Mouse (Mus musculus) Muller cell, postnatal 12 days (primary cell): ENCODE data around the gene Gpsm3.

ENCODE experiments used
- DNase-seq: peaks from one replicate; pipeline ENCODE4 v3.0.0-alpha.2; 2015; ENCODE audit errors: inconsistent ontology term

Gene Gpsm3

DNA sequence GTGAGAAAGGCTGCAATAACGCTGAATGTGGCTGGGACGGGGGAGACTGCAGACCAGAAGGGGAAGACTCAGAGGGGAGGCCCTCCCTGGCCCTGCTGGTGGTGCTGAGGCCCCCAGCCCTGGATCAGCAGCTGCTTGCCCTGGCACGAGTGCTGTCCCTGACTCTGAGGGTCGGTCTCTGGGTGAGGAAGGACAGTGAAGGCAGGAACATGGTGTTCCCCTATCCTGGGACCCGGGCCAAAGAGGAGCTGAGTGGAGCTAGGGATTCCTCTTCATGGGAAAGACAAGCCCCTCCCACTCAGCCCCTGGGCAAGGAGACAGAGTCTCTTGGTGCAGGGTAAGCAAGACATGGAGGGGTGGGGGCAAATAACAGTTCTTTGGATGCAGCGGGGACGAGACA is 6.2 kb upstream of the Gpsm3 start:
- DNase-seq, result no peak

DNA sequence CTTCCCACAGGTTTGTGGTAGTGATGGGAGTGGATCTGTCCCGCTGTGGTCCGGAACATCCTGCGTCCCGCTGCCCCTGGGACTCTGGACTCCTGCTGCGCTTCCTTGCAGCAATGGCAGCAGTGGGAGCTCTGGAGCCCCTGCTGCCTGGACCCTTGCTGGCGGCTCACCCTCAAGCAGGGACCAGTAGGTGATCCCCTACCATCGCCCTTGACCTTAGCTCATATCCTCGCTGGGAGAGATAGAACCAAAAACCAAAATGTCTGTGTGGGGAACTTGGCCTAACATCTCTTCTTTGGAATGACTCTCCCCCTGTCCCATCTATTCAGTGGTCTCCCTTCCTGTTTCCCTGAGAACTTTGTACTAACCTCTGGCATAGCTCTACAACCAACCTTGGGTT is 5.8 kb upstream of the Gpsm3 start:
- DNase-seq, result no peak

DNA sequence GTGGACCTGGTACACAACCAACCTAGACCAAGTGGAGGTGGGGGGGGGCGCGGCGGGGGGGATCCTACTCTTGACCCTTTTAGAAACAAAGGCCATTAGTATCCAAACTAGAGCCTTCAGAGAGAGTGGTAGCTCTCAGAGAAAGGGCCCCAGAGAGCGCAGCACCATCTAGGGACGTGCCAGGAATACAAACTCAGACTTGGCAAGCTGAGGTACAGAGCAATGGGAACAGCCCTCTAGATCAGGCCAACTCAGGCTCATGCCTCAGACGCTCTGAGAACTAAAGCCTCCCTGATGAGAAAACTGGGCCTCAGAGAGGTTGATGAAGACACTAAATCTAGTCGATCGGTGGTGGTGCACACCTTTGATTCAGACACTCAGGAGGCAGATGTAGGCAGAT is 4.5 kb upstream of the Gpsm3 start:
- DNase-seq, result no peak

DNA sequence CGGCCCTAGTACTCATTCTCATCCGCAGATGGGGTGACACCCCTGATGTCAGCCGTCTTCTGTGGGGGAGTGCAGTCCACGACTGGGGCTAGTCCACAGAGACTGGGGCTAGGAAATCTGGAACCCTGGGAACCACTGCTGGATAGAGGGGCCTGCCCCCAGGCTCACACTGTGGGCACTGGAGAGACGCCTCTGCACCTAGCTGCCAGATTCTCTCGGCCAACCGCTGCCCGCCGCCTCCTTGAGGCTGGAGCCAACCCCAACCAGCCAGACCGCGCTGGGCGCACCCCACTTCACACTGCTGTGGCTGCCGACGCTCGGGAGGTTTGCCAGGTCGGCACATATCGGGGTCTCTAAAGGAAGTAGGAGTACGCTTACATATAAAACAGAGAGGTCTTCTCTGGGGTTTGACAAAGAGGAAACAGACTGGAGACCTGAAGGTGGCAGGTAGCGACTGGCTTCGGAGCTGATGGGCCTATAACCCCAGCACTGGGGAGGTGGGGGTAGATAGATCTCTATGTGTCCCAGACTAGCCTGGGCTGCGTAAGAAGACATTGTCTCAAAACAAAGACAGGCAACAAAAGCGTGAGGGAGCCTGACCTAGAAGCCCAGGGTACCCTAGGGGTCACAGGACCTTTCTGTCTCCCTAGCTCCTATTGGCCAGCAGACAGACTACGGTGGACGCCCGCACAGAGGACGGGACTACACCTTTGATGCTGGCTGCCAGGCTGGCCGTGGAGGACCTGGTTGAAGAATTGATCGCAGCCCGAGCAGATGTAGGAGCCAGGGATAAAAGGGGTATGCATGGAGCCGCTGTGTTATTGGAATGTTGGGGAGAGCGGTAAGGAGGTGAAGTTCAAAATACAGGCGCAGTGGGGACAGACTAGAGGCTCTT is 3.5 kb upstream of the Gpsm3 start:
- no peak for DNase-seq

DNA sequence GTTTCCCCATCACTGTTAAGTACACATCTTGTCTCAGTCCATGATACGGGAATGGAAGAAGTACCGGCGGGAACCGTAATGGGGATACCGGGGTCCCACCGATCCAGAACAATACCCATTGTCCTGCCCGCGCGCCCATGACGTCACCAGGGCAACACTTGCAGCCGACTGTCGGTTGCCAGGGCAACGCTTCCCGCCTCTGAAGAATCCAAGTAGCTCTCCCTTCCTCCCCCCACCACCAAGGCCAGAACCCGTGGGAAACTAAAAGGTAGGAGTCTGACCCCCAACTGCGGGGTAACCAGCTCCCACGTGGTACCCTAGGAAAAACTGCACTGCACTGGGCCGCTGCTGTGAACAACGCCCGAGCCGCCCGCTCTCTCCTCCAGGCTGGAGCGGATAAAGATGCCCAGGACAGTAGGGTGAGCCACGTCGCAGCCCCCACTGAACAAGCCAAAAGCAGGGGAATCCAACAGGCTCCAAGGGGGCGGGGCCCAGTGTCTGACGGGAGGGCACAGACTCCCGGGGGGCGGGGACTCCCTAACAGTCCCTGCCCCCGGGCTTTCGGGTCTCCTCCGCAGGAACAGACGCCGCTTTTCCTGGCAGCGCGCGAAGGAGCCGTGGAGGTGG is 2.7 kb upstream of the Gpsm3 start:
- peak; percentile 99 for DNase-seq

DNA sequence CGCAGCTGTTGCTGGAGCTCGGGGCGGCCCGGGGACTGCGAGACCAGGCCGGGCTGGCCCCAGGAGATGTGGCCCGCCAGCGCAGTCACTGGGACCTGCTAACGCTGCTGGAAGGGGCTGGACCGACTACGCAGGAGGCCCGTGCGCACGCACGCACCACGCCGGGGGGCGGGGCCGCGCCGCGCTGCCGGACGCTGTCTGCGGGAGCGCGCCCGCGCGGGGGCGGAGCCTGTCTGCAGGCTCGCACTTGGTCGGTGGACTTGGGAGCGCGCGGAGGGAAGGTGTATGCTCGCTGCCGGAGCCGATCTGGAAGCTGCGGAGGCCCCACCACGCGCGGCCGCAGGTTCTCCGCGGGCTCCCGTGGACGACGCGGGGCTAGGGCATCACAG is 2.2 kb upstream of the Gpsm3 start:
- peak; percentile 98 for DNase-seq

DNA sequence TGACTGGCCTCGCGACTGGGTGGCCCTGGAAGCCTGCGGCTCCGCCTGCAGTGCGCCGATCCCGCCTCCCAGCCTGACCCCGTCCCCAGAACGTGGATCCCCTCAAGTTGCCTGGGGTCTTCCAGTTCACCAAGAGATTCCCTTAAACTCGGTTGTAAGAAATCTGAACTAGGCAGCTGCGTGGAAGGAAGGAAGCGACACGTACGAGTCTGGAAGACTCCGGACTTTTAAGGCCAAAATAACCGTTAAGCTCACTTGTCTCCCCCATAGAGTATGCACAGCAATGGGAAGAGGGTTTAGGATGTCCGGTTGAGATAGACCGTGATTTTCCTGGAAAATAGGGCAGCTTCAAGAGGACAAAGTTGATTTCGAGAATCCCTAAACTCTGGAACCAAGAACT is 1.8 kb upstream of the Gpsm3 start:
- DNase-seq, result no peak

DNA sequence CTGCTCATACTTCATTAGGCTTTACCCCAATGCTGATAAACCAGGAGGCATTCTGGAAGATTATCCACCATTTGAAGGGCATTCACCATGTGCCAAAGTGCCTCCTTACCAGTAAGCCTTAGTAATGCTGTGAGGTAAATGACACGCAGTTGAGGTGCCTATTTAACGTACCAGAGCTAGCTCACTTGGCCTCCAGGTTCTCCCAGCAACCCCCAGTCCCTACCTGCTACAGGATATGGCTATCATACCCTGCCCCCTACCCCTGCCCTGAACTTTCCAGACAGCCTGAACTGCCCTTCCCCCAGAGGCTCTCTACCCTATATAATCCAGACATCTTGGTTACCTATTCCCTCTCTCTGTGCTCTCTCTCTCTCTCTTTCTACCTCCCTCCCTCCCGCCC is 839 bp upstream of the Gpsm3 start:
- DNase-seq, result no peak

DNA sequence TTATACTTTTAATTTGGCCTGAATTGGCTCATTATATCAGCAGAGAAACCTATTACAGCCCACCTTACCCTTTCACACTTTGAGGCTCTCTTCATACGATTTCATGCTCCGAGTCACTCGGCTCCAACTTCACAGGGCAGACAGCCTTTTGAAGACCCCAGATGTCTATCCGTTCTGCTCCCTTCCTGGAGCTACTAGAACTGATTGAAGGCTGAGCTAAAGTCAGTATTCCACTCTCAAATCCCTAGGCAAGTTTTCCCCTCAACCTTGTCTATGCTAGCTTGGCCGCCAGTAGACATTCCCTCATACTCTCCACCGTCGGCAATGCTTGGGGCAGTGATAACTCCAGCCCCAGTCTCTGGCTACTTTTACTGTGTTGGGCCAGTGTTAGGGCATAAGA is 400 bp upstream of the Gpsm3 start:
- no peak for DNase-seq

DNA sequence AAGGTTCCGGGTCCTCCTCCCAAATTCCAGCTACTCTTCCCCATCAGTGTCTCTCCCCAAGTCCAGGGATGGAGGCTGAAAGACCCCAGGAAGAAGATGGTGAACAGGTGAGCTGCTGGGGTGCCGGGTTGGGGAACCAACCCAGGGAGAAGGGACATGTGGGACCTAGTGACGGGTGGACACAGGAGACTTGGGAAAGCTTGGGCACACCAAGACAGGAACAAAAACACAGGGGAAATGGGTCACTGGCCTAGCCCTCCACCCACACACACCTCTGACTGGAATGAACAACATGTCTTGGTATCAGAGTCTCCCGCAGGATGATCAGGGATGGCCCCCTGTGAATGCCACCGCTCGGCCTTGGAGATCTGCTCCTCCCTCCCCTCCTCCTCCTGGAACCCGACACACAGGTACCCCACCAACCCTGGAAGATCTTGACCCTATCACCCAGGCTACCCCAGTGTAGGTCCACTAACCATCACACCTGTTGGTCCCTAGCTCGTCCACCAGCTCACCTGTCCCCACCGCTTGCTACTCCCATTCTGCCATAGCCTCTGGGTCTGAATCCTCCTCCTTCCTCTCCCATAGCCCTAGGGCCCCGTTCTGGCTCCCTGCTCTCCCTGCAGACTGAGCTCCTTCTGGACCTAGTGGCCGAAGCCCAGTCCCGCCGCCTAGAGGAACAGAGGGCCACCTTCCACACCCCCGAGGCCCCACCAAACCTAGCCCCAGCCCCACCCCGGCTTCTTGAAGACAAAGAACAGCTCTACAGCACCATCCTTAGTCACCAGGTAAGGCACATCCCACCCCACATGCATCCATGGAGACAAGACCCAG is 765 bp downstream of the Gpsm3 start:
- DNase-seq, result no peak

DNA sequence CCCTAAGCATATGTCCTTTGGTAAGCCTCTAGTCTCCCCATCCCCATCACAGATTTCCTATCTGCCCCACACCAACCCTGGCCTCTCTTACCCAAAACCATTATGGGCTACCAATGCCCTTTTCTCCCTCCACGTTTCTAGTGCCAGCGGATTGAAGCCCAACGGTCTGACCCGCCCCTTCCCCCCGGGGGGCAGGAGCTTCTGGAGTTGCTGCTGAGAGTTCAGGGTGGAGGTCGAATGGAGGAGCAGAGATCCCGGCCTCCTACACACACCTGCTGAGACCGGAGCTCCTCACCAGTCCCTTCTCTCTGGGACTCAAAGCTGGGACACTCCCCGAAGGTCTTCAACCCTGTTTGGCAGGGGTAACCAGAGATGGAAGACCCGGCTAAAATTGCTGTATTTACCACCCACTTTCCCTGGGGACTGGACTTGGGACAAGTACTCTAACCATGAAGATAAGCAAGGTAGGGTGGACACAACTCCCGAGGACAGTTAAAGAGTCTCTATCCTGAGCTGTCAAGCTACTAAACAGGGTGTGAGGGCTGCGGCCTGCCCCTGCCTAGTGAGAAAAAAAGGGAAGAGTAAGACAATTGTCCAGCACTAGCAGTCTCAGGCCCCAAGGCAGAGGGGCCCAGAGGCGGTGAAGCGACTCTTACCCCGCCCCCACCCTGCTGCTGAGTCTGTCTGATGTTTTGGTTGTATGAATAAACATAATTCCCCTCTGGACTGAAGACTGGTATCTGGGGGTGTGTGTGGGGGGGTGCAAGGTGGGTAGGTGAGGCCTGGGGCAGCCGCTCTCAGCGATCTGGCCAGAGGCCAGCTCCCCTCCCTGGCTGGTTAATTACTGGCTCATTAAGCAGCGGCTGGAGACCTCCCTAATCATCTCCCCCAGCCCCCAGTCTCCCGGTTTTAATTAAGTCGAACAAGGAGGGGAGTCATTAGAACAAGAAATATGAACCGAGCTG is 1.7 kb downstream of the Gpsm3 start, which contains the start of gene Pbx2:
Gene Pbx2 (plus strand): TSS at position 238 of the 965 bp plus-strand sequence.
- DNase-seq, result no peak

DNA sequence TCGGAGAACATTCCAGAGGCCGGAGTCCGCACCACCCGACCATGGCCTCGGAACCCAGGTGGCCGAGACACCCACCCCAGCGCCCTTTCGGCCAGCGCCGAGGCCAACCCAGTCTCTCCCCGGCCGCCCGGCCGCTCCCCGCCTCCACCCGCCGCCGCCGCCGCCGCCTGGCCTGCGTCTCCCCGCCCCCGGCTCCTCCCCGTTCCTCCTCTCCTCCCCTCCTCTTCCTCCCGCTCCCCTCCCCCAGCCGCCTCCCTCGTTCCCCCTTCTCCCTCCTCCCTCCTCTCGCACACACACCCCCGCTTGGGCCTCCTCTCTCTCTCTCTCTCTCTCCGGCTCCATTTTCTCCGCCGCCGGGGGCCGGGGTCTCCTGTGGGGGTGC is 2.4 kb downstream of the Gpsm3 start:
- peak; percentile 96 for DNase-seq

DNA sequence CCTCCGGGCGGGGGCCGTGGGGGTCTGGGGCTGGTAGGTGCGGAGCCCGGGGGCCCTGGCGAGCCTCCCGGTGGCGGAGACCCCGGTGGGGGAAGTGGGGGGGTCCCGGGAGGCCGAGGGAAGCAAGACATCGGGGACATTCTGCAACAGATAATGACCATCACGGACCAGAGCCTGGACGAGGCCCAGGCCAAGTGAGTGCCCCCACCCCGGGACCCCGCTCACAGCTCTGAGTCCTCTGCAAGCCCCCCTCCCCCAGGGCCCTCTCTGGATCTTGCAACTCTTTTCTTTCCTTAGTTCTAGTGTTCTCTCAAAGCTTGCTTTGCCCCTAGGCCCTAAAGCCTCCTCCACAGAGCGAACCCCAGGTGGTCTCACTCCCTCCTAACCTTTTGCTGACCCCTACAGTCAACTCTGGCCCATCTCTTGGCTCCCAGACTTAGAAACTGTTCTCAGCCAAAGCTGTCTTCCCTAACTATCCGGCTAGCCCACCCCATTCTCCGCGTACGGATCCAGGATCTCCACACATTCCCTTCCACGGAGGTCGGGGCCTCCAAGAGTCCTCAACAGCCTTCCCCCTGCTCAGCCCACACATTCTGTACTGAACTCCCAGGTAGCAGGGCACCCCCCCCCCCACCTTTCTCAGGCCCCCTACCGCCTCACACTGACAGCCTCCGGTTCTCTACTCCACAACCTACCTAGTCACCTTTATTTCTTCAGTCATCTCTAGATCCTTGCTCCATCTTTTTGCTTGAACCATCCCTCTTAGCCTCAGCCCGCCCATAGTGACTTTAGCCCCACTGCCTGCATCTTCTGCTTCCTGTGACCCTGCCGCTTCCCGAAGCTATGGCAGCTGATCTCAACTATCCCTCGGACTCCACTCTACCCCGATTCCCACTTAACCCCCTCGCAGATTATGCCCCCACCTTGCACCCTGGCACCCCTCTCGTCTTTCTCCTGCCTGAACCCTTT is 3.3 kb downstream of the Gpsm3 start:
- peak; percentile 22 for DNase-seq

DNA sequence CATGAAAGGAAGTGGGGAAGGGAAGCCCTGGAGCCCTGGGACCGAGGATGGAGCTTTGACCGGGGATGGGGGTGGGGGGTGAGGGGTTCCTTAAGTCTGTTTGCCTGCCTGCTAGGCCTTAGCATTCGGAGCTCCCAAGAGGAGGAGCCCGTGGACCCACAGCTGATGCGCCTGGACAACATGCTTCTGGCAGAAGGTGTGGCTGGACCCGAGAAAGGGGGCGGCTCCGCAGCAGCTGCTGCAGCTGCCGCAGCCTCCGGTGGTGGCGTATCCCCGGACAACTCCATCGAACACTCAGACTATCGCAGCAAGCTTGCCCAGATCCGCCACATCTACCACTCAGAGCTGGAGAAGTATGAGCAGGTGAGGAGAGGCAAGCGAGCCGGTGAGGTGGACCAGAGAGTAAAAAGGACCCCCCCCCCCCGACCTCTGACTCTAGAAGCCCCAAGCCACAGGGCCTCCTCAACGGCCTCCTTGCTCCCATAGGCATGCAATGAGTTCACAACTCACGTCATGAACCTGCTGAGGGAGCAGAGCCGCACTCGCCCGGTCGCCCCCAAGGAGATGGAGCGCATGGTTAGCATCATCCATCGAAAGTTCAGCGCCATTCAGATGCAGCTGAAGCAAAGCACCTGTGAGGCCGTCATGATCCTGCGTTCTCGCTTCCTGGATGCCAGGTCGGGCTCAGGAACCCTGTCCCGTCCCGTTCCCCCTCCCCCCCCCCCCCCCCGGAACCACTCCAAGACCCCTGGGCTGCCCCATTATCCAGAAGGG is 4.3 kb downstream of the Gpsm3 start:
- no peak for DNase-seq

DNA sequence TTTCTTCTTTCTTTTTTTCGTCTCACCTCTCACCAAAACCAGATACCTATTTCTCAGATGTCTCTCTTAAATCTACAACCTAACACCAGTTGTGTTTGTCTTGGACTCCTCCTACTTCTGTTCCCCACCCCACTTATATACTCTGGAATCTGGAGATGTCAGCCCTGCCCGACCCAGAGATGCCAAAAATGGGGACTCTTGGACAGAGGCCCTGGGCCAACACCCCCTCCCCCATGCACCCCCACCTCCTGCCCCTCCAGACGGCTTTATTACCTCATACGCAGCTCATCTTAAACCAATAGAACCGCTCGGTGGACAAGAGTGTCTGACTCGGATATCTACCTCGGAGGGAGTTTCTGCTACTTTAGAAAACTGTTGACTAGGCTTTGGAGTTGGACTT is 6.5 kb downstream of the Gpsm3 start:
- DNase-seq, result no peak

DNA sequence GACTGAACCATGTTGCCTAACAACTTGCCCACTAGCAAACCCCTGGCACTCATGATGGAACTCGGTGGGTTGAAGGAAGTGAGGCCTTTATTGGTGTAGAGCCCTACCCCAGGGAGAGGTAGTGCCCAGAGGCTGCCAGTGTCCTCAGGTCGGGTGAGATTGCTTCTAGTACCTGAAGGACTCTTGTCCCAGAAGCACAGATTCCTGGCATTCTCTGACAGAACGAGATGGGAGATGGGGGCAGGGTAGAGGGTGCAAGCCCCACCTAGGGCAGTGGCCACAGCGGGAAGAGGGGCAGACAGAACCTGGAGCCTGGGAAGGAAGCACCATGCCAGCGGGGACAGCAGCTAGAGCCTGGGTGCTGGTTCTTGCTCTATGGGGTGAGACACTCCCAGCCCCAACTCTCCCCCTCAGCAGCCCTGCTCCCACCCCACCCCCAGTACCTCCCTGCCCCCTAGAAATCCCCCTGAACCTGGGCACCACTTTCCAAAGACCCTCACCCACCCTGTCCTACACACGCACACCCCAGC is 8.0 kb downstream of the Gpsm3 start, which contains the start of gene Ager:
Gene Ager (plus strand): TSS at position 297 of the 530 bp plus-strand sequence.
- DNase-seq, result no peak

DNA sequence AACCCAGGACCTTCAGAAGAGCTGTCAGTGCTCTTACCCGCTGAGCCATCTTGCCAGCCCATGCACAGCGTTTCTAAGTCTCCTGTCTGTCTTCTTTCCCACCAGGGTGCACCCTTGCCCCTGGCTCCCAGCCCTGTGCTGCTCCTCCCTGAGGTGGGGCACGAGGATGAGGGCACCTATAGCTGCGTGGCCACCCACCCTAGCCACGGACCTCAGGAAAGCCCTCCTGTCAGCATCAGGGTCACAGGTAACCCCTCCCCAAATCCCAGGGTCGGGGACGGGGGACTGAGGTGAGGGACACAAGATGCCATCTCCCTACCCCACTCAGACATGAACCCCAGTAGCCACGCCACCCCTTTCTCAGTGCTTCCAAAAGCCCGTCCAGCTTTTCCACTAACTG is 10.3 kb downstream of the Gpsm3 start:
- no peak for DNase-seq

DNA sequence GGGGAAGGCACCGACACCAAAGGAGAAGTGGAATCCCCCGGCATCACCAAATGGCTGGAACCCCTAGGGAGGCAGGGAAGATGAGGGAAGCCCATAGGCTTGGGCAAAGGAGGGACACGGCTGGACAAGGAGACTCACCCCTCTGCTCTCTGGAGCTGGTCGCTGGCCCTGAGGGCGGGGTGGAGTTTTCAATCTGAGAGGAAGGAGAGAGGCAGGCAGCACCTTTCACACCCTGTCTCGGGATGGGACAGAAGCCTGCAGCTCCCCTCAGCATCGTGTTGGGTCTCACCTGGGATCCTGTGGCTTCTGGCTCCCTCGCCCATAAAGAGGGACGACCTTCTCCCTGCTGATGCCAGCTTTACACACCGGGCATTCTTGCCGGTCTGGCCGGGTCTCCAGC is 12.2 kb downstream of the Gpsm3 start:
- no peak for DNase-seq
